Mouse (Mus musculus) kidney, adult 18-20 months (tissue): ENCODE measurements at regions not wholly inside any gene's neighbourhood (a gene's known extent, or its start where the extent isn't known, plus 50 kb on each side); places are given as distances from the start of the nearest gene placed in this dataset.

Source experiments
- DNase-seq: peaks from one replicate; pipeline ENCODE4 v3.0.0; 2021

DNA sequence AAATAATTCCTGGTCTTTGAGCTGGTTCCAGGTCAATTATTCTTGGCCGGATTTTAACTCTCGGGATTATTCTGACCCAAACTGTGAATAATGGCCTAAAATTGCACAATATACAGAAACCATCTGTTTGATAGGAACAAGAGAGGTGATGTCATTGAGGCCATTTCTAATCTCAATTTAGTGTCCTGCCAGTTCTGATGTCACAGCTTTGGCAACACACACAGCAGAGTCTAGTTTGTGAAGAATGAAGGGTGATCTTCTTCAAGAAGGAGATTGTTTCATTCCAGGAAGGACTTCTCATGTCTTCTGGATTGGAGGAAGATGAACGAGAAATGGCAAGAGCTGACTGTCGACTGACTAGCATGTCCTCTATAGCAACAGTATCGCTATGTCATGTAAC lies 670.0 kb downstream of the Kcnj2 start:
- DNase-seq: no peak

DNA sequence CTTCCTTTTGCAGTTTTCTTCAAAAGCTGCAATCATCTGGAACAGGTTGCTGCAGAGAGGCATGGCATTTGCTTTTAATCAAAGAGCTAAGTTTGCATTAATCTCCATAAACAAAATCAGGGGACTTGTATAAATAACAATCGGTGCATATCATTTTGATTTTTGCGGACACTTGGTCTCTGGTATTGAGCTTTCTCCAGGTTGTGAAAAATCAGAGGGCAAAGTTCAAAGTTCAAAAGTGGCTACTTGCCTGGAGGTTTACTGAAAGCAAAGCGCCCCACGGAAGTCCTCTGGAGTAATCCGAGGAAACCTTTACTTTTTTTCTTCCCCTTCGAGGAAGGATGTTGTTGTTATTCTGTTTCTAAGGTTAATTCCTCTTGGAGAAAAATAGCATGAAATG lies 677.4 kb downstream of the Kcnj2 start:
- DNase-seq: no peak

- no peak for DNase-seq
Measured at GRCm38 (mm10) chr11:111747262-111747946, 681.4 kb downstream of the Kcnj2 start.

DNA sequence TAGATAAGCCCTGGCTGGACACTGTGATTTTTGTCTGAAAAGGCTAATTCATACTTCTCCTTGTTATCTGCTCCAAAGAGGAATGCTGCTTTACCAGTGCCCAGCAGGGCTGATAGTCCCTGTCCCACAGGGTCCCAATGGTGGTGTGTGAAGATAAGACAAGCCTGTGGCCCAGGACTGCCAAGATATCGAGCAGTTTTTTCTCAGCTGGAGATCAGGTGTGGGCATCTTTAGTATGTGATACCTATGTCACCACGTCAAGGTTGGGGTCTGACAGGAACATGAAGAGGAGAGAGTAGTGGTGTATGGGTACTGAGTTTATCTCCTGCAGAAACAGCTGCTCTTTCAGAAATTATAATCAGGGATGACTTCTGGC lies 682.0 kb downstream of the Kcnj2 start:
- no peak for DNase-seq

- no peak for DNase-seq
Measured at GRCm38 (mm10) chr11:111748496-111748895, 682.5 kb downstream of the Kcnj2 start.

- DNase-seq: no peak
Measured at GRCm38 (mm10) chr11:111754735-111755134, 688.8 kb downstream of the Kcnj2 start.

GRCm38 (mm10) chr11:111763081-111763480 lies 697.1 kb downstream of the Kcnj2 start:
- DNase-seq: no peak

DNA sequence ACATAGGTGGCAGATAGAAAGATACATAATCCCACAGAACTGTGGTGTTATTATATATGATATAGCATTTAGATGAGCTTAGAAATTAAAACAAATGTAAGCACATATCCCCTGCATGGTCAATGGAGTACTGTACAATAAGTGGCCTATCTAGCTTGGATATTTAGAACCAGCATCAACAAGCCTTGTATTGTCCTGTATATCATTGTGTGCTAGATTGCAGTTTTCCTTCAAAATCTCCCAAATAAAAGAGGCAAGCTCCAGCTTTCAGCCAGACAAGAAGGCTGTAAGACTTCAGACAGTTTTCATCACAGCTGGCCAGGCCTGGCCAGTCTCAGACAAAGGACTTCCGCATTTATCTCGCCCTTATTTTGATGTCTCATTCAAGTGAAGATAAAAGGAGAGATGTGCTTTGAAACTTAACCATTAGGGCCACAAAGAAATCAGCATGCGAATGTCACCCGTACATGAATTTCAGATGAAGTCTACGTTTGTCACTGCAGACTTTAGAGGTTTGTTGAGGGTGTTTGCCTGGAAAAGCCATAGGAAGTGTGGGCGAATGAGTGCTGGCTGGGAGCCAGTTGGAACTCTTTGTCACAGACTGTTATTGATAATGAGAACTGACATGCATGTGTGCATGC lies 700.5 kb downstream of the Kcnj2 start:
- no peak for DNase-seq

DNA sequence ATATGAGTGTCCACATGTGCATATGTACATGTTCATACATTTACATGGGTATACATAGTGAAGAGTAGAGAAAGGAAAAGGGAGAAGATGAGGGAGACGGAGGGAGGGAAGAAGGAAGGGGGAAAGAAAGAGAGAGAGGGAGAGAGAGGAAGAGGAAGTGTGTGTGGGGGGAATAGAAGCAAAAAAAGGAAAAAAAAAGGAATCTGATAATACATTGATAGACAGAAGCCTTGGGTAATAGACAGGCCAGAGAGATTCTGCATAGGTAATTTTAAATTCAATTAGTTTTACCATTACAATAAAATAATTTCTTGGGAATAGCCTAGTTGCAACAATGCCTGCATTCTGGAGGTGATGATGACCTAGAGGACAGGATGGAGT lies 701.0 kb downstream of the Kcnj2 start:
- no peak for DNase-seq

- no peak for DNase-seq
Measured at GRCm38 (mm10) chr11:111774108-111774679, 708.2 kb downstream of the Kcnj2 start.

GRCm38 (mm10) chr11:111781321-111781720 lies 715.4 kb downstream of the Kcnj2 start:
- DNase-seq: no peak

DNA sequence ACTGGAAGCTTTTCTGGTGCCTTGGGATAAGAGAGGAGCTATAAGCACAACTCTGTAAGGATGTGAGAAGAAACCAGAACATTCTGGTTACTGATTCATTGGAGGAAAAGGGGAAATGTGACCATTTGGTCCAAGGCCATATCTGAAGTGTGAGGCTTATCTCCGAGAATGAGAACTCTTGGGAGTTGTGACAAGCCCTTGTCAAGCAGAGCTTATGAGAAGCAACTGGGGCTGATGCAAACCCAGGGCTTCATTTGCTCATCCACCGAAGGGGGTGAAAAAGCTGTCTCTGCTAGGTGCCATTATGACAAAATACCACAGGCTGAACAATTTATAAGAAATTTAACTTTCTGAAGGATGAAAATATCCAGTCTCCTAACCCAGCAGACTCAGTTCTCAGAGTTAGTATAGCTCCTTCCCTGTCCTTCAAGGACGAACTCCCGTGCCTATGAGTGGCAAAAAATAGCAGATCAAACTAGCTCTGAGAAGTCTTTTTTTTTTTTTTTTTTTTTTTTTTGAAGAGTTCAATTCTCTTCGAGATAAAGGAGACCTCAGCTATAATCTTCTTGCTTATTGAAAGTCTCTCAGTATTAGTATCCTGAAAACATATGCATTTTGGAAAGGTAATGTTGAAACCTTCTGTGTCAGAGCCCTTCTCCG lies 725.4 kb downstream of the Kcnj2 start:
- no peak for DNase-seq

DNA sequence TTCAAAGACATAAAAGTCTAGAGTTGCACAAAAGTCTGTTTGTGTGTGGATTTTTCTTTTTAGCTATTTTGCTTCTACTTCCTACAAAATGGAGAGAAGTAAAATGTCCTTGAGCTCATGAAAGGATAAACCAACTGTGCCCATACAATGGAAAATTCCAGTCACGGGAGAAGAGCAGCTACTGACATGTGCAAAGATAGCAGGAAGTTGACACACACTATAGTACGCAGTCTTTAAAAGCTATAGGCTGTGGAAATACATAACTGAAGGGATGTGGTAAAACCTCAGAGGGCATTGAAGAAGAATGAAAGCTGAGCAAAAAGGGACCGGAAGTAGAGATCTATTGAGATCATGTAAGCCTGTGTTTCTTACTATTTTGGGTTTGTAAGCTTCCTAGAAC lies 735.1 kb downstream of the Kcnj2 start:
- no peak for DNase-seq

- no peak for DNase-seq
Measured at GRCm38 (mm10) chr11:111816176-111816775, 750.3 kb downstream of the Kcnj2 start.

- DNase-seq: no peak
Measured at GRCm38 (mm10) chr11:111818124-111818523, 752.2 kb downstream of the Kcnj2 start.

GRCm38 (mm10) chr11:111820356-111820755 lies 754.4 kb downstream of the Kcnj2 start:
- no peak for DNase-seq

- no peak for DNase-seq
Measured at GRCm38 (mm10) chr11:111828455-111828854, 762.5 kb downstream of the Kcnj2 start.

DNA sequence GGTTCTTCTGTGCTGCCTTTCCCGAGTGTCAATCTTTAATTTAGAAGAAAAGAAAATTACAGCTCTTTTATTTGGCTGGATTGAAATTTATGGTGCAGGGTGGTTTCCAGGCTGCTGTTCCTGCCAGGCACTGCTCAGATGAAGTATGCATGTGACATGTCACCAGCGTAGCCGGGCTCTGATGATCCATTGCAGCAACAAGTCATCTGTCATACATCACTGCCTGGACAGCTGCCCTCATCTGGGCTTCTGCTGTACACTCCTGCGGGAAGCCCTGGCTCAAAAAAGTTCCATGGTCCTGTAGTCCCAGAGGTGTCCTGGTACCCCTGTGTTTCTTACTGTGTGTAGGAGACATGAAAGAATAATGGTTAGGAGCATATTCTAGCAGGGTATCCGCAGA lies 773.0 kb downstream of the Kcnj2 start:
- no peak for DNase-seq

DNA sequence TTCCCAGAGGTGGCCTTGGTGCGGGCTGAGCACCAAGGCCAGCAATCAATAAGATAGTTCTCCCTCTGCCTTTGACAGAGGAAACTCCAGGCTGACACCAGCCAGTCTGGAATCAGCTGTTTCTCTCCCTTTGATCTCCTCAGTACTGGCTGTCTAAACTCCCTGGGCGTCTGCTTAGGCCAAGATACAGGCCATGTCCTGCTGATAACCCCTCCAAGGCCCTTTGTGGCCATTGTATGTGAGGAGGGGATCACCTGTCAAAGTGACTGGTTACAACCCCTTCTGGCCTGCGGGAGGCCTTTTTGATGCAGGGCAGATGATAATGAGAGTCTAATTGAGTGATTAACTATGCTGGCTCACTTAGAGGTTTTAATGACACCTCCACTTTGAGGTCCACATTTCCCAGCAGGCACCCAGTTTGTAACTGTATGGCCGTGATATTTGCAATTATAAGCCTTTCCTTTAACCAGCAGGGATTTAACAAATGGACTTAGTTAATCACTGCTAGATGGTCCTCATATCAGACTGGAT lies 777.8 kb downstream of the Kcnj2 start:
- DNase-seq: no peak

- DNase-seq: no peak
Measured at GRCm38 (mm10) chr11:111844382-111845027, 778.5 kb downstream of the Kcnj2 start.

- no peak for DNase-seq
Measured at GRCm38 (mm10) chr11:111857288-111857687, 791.3 kb downstream of the Kcnj2 start.

GRCm38 (mm10) chr11:111858111-111858510 lies 792.1 kb downstream of the Kcnj2 start:
- DNase-seq: no peak

DNA sequence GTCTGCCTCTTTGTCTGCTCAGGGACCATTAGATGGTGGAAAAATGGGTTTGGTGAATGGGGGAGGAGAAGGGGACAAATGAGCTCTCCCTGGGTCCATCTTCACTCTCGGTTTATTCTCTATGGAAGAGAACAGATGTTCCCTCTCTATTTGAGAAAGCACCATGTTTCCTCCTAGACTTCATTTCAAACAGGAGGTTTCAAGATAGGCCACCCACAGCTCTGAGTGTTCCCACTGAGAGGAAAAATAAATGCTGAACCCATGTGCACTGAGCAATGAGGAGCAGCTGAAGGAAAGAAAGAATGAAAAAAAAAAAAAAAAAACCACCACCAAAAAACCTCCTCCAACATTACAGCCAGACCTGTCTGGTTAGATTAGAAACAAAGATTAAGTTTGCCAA lies 799.2 kb downstream of the Kcnj2 start:
- no peak for DNase-seq
